Mouse (Mus musculus) liver, adult 2 months (tissue): ENCODE results near the gene Galk1. TPM values are rescaled to one million over a fixed set of nuclear protein-coding genes. Genes with fewer than 3 reads are reported as not detected.
"Not testable (repeated sequence)": the region's sequence is repeated elsewhere in the genome, so short reads cannot be mapped to it uniquely, and the experiment has no call there.

Source experiments
- DNase-seq: peaks from one replicate; pipeline ENCODE4 v3.0.0-alpha.2; 2011; ENCODE audit warnings: low read depth, low spot score; ENCODE audit errors: extremely low read depth
- H3K27ac ChIP-seq: fragments of 200-500 bp; replicated peaks from 2 replicates; pipeline ENCODE4 v1.5.1; 2012; ENCODE audit warnings: low read depth, mild to moderate bottlenecking, control low read depth, inconsistent platforms, low read length; ENCODE audit not compliant: insufficient read depth
- H3K27me3 ChIP-seq: fragments of 200-500 bp; 2 replicates; pipeline ENCODE4 v1.6.1; 2012; ENCODE audit warnings: mild to moderate bottlenecking, moderate library complexity, low read length, inconsistent platforms; ENCODE audit not compliant: control insufficient read depth, insufficient read depth
- H3K36me3 ChIP-seq: fragments of 200-500 bp; 2 replicates; pipeline ENCODE4 v1.6.1; 2012; ENCODE audit warnings: low read length, inconsistent platforms; ENCODE audit not compliant: control insufficient read depth, insufficient read depth
- H3K4me1 ChIP-seq: fragments of 200-500 bp; 2 replicates; pipeline ENCODE4 v1.6.1; 2011; ENCODE audit warnings: low read length; ENCODE audit not compliant: control insufficient read depth, insufficient read depth
- H3K4me3 ChIP-seq: fragments of 200-500 bp; 2 replicates; pipeline ENCODE4 v1.5.1; 2011; ENCODE audit warnings: low read depth, mild to moderate bottlenecking, control low read depth, low read length, moderate library complexity; ENCODE audit not compliant: insufficient read depth
- H3K79me2 ChIP-seq: fragments of 200-500 bp; 2 replicates; pipeline ENCODE4 v1.6.1; 2012; ENCODE audit warnings: inconsistent platforms, mild to moderate bottlenecking, low read length, moderate library complexity; ENCODE audit not compliant: control insufficient read depth, insufficient read depth
- H3K9ac ChIP-seq: fragments of 200-500 bp; 2 replicates; pipeline ENCODE4 v1.6.1; 2012; ENCODE audit warnings: low read depth, mild to moderate bottlenecking, control low read depth, inconsistent platforms, low read length
- CTCF ChIP-seq: fragments of 200-500 bp; IDR thresholded peaks from 2 replicates; pipeline ENCODE4 v1.5.1; 2011; ENCODE audit warnings: low read depth, low read length, control low read depth
- POLR2A ChIP-seq: fragments of 200-500 bp; IDR thresholded peaks from 2 replicates; pipeline ENCODE4 v1.6.1; 2011; ENCODE audit warnings: low read length, control low read depth; ENCODE audit not compliant: insufficient read depth; ENCODE audit errors: extremely low read depth
- WGBS: fragments of 180-500 bp; shearing (Covaris S2); methylation state at CpG from one replicate; pipeline ENCODE4 v1.1.7; 2018; 5-methylcytosine and 5-hydroxymethylcytosine counted together
- polyA plus RNA-seq: library from polyadenylated mRNA; depleted of rRNA; stranded (reverse); fragments of >200 nt; gene quantifications from 2 replicates; pipeline ENCODE4 v1.2.3, GENCODE M21; 2012
- total RNA-seq: library from RNA; depleted of rRNA; stranded (reverse); fragments of >200 nt; gene quantifications from 2 replicates; pipeline ENCODE4 v1.2.3, GENCODE M21; 2014

Galk1 gene
- total and polyA plus RNA-seq, 2 experiments = 49.5 to 79.6 TPM

- TF ChIP-seq CTCF = no peak
- no peak for TF ChIP-seq POLR2A
- Histone ChIP-seq H3K9ac (peak overlapping the region; percentile 3), H3K79me2 (peaks cover 15% of the 10 kb centered on the region; the same call in 1 of the 2 replicates), H3K36me3 (peaks cover 1% of the 10 kb centered on the region; the same call in 1 of the 2 replicates), H3K27ac (peak overlapping the region; percentile 85), H3K27me3 (no peaks in the 10 kb centered on the region), H3K4me3 (no peak overlapping the region), H3K4me1 (peaks cover 10% of the 10 kb centered on the region)
- peak; percentile 55 for DNase-seq
- WGBS = 24% methylated on average over 9 of the region's 9 CpGs
These were observed 15.8 kb upstream of the Galk1 start for GRCm38 (mm10) chr11:116028177-116028865.

- Histone ChIP-seq H3K27me3 (no peaks in the 10 kb centered on the region), H3K79me2 (peaks cover 13% of the 10 kb centered on the region; the same call in 1 of the 2 replicates), H3K9ac (peak within 1 kb of the TSS; percentile 44), H3K36me3 (peaks cover 2% of the 10 kb centered on the region; the same call in 1 of the 2 replicates), H3K4me3 (peak within 1 kb of the TSS; percentile 4), H3K27ac (peak within 1 kb of the TSS; percentile 85), H3K4me1 (peaks cover 10% of the 10 kb centered on the region)
- WGBS = 20% methylated on average over 4 of the region's 4 CpGs
- TF ChIP-seq POLR2A (peak; percentile 67), CTCF (no peak)
- peak; percentile 84 for DNase-seq
These were observed 15.2 kb upstream of the Galk1 start, which contains the start of gene H3f3b for GRCm38 (mm10) chr11:116027756-116028155. H3f3b (minus strand) TSS chr11:116027962.

GRCm38 (mm10) chr11:116025056-116025845 is 12.7 kb upstream of the Galk1 start:
- Histone ChIP-seq H3K27me3 (no peaks in the 10 kb centered on the region), H3K4me1 (peaks cover 7% of the 10 kb centered on the region), H3K4me3 (no peak overlapping the region), H3K79me2 (peaks cover 10% of the 10 kb centered on the region; the same call in 1 of the 2 replicates), H3K36me3 (peaks cover 13% of the 10 kb centered on the region), H3K9ac (no peak overlapping the region), H3K27ac (no peak overlapping the region)
- no peak for DNase-seq
- TF ChIP-seq CTCF (no peak), POLR2A (no peak)
- WGBS = 92% methylated on average over 3 of the region's 3 CpGs

GRCm38 (mm10) chr11:116024356-116024808 is 11.9 kb upstream of the Galk1 start:
- peaks cover 13% of the 10 kb centered on the region for H3K36me3 ChIP-seq
- H3K79me2 ChIP-seq = peaks cover 10% of the 10 kb centered on the region; the same call in 1 of the 2 replicates
- peak overlapping the region; percentile 92 for H3K27ac ChIP-seq
- peak; percentile 98 for DNase-seq
- peaks cover 7% of the 10 kb centered on the region for H3K4me1 ChIP-seq
- TF ChIP-seq POLR2A (peak; percentile 100), CTCF (no peak)
- WGBS = under 1% methylated on average over 37 of the region's 37 CpGs
- H3K9ac ChIP-seq = peak overlapping the region; percentile 96
- H3K4me3 ChIP-seq = peak overlapping the region; percentile 67
- H3K27me3 ChIP-seq = no peaks in the 10 kb centered on the region

GRCm38 (mm10) chr11:116023771-116024355 is 11.3 kb upstream of the Galk1 start:
- peak; percentile 73 for TF ChIP-seq CTCF
- TF ChIP-seq POLR2A = no peak
- Histone ChIP-seq H3K4me1 (peaks cover 3% of the 10 kb centered on the region; the same call in 1 of the 2 replicates), H3K27ac (peak overlapping the region; percentile 92), H3K79me2 (peaks cover 10% of the 10 kb centered on the region; the same call in 1 of the 2 replicates), H3K4me3 (peak overlapping the region; percentile 67), H3K27me3 (no peaks in the 10 kb centered on the region), H3K9ac (peak overlapping the region; percentile 96), H3K36me3 (peaks cover 13% of the 10 kb centered on the region)
- DNase-seq = peak; percentile 35
- WGBS = under 1% methylated on average over 49 of the region's 57 CpGs

GRCm38 (mm10) chr11:116023074-116023770 is 10.7 kb upstream of the Galk1 start:
- H3K27ac ChIP-seq = peak overlapping the region; percentile 92
- DNase-seq, H3K27me3 ChIP-seq, H3K4me1 ChIP-seq, H3K79me2 ChIP-seq: not testable (repeated sequence)
- peaks cover 13% of the 10 kb centered on the region for H3K36me3 ChIP-seq
- WGBS = under 1% methylated on average over 18 of the region's 18 CpGs
- H3K4me3 ChIP-seq = peak overlapping the region; percentile 67
- peak overlapping the region; percentile 96 for H3K9ac ChIP-seq
